Mouse (Mus musculus) 3134 (cell line): ENCODE measurements at regions not wholly inside any gene's neighbourhood (a gene's known extent, or its start where the extent isn't known, plus 50 kb on each side); places are given as distances from the start of the nearest gene placed in this dataset.
"Not testable (repeated sequence)": the region's sequence is repeated elsewhere in the genome, so short reads cannot be mapped to it uniquely, and the experiment has no call there.

Experiments used
- DNase-seq: peaks from one replicate; pipeline ENCODE4 v3.0.0-alpha.2; 2011; ENCODE audit warnings: low spot score; ENCODE audit not compliant: insufficient read length; ENCODE audit errors: extremely low read depth

DNA sequence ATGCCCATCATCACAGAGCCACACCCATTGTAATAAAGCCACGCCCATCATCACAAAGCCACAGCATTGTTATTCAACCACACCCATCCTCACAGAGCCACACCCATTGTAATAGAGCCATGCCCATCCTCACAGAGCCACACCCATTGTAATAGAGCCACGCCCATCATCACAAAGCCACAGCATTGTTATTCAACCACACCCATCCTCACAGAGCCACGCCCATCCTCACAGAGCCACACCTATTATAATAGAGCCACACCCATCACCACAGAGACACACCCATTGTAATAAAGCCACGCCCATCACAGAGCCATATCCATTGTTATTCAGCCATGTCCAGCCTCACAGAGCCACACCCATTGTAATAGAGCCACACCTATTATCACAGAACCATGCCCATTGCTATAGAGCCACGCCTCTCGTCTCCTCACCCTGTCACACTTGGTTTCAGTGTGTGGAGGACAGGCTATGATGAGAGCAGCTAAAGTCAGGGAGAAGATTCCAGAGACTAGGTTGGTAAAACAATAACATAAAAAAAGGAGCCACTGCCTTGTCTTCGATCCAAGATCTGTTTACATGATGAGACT, 85.6 kb downstream of the Gxylt1 start:
- DNase-seq: no peak

DNA sequence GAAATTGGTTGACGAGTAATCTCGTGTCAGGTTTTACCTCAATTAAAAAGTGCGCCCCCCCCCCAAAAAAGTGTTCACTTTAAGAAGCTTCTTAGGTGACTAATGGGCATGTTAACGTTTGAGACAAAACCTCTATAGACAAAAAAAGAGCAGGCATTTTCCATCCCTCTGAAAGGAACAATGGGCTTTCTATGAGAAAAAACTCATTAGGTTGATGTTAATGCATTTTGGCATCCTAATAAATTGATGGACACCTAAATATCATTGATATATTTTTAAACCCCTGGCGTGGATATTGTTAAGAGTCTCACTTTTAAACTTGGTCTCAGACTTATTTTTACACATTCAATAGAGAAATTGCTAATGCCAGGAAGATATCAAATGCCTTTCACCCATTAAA, 98.8 kb downstream of the Gxylt1 start:
- DNase-seq: no peak

DNA sequence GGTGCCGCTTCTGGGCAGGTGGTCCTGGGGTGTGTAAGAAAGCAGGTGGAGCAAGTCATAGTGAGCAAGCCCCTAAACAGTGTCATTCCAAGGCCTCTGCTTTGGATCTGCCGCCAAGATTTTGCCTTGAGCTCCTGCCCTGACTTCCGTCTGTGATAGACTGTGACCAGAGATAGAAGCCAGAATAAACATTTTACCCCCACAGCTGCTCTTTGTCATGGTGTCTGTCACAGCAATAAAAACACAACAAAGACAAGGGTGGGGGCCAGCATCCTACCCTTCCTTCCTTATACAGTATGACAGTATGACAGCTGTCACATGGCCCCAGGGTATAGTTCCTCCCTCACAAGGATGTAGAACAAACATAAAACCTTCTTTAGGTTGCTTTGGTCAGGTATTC, 106.2 kb downstream of the Gxylt1 start:
- no peak for DNase-seq

- DNase-seq: no peak
These were observed 107.5 kb downstream of the Gxylt1 start for GRCm38 (mm10) chr15:93167451-93167850.

- no peak for DNase-seq
These were observed 112.8 kb downstream of the Gxylt1 start for GRCm38 (mm10) chr15:93161924-93162910.

GRCm38 (mm10) chr15:93161329-93161728, 113.7 kb downstream of the Gxylt1 start:
- no peak for DNase-seq

- DNase-seq: no peak
These were observed 119.2 kb downstream of the Gxylt1 start for GRCm38 (mm10) chr15:93155756-93156155.

- DNase-seq: no peak
These were observed 121.0 kb downstream of the Gxylt1 start for GRCm38 (mm10) chr15:93154022-93154421.

DNA sequence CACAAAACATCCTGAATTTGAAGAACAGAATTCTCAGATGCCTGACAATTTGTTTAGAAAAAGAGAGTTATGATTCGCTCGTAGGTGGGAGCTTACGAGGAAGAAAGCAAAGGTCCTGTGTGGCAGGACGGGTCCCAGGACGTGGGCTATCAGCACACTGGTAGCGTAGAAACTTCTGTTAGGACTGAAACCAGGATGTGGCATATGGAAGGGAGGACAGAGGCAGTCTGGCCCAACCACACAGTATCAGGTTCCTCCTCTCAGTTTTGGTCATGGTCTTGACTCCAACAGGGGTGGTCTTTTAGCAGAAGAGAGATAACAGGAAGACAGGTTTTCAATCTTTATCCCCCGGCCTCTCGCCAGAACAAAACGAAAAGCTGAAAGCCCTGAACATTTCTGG, 130.1 kb downstream of the Gxylt1 start:
- no peak for DNase-seq

GRCm38 (mm10) chr15:93144264-93144663, 130.7 kb downstream of the Gxylt1 start:
- DNase-seq: no peak

GRCm38 (mm10) chr15:93133379-93133778, 141.6 kb downstream of the Gxylt1 start:
- no peak for DNase-seq

DNA sequence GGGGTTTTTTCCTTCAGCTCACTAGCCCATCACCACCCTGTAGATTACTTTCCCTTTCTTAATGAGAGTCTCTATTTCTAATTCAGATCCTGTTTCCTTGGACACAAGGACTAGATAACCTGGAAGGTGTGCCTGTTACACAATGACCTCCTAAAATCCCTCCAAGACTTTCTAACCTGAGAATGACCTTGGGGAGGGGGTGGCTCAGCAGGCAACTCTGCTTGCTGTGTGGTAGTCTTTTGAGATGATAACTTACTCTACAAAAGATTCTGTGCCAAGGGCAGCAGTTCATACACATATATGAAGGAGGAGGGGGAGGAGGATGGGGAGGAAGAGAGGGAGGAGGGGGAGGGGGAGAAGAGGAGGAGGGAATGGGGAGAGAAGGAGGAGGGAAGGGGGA, 143.9 kb downstream of the Gxylt1 start:
- no peak for DNase-seq

DNA sequence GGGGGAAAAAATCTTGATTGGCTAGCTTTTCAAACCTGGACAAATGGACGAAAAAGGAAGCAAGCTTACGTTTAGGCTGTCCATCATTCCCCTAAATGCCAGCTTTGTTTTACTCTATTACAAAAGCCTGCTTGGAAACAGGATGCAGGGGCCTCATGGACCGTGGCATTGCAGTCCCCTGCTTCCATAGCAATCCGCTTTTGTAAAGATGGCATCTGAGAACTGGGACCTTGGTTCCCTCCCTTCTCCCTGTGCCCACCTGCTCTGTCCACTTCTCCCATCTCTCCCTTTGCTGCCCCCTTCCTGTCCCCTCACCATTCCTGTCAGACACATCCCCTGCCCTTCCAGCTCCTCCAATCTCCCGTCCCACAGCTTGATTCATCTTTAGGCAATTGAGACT, 149.7 kb downstream of the Gxylt1 start:
- DNase-seq: no peak

DNA sequence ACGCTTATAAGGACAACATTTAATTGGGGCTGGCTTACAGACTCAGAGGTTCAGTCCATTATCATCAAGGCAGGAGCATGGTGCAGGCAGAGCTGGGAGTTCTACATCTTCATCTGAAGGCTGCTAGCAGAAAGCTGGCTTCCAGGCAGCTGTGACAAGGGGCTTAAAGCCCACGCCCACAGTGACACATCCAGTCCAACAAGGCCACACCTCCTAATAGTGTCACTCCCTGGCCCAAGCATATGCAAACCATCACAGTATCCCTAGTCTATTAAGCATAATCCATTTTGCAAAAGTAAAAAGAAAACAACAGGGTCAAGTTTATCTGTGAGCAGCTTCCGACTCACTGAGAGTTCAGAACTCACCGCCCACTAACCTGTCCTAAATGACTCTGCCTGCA, 153.8 kb downstream of the Gxylt1 start:
- no peak for DNase-seq

- DNase-seq: not testable (repeated sequence)
These were observed 157.2 kb downstream of the Gxylt1 start for GRCm38 (mm10) chr15:93117806-93118205.

DNA sequence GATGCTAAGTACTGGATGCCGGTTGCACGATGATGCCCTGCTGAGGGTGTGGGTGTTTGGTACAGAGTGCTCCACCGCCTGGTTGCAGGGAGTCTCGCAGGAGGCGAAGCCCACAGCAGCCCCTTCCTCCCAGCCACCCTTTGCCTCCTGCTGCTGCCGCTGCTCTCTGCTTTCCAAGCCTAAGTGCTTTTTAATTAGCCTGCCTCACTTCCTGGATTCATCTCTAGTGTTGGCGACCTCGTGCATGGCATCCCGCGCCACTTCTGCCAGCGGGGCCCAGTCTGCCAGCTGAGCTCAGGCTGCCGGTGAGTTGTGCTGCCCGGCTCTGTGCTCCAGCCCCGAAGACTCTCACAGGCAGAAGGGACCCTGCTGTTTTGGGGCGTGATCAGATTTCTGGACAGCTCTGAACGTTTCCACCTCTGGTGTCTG, 159.3 kb downstream of the Gxylt1 start:
- DNase-seq: no peak

DNA sequence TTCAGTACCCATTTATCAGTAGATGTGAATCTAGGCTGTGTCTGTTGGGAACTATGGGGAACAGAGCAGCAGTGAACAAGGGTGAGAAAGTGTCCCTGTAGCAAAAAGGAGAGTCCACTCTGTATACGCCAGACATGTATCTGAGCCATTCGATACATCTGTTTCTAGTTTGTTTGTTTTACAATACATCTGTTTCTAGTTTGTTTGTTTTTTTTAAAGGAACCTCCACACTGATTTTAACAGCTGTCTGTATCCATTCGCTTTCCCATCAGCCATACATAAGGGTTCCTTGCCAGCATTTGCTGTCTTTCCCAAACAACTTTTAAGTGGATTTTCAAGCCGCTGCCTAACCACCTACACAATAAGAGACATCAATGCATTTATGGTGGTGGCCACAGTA, 170.0 kb downstream of the Gxylt1 start:
- no peak for DNase-seq

GRCm38 (mm10) chr15:93103426-93103825, 171.6 kb downstream of the Gxylt1 start:
- no peak for DNase-seq

- DNase-seq: no peak
These were observed 173.1 kb downstream of the Gxylt1 start for GRCm38 (mm10) chr15:93101881-93102280.

DNA sequence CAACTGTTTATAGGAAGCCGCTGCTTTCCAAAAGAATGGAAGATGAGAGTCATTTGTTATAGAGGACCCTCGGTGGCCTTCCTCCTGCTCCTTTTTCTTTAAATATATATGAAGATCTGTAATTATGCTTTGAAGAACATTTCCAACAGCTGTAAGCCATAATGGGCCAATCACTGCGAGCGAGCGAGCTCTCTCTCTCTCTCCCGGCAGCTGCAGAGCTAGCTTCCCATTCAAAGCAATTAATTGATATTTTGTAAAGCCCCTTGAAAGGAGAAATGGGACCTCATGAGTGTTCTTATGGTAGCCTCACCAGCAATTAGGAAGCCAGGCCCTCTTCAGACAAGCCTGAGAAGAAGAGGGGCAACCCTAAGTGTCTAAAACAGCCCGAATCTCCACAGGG, 174.1 kb downstream of the Gxylt1 start:
- DNase-seq: no peak

GRCm38 (mm10) chr15:93099840-93100239, 175.1 kb downstream of the Gxylt1 start:
- no peak for DNase-seq

DNA sequence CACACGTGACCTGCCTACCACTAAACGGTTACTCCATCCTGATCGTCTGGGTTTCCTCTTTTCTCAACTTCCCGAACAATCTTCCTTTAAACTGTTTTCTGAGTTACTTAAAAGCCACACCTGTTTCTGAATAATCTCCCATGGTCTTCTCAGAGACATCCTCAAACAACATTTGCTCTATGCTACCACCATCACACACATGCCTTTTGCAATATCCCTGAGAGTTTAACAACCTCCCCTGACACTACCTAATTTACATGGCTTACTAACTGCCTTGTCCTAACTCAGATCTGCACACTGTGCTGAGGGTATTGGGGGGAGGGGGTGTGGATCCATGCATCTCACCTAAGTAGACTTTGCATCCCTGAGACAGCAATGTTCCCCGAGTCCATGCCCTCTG, 178.6 kb downstream of the Gxylt1 start:
- no peak for DNase-seq
